Mouse (Mus musculus) cerebellum, adult 11 months (tissue): Measurements from ENCODE around the gene Cecr2.

ENCODE experiments used
- DNase-seq: peaks from one replicate; pipeline ENCODE4 v3.0.0; 2022

The Cecr2 gene

GRCm38 (mm10) chr6:120667911-120668310 is 1.7 kb downstream of the Cecr2 start:
- DNase-seq: no peak

- DNase-seq: no peak
Measured at GRCm38 (mm10) chr6:120674121-120674520, 8.0 kb downstream of the Cecr2 start.

- no peak for DNase-seq
Measured at GRCm38 (mm10) chr6:120674881-120675280, 8.7 kb downstream of the Cecr2 start.

GRCm38 (mm10) chr6:120675979-120676378 is 9.8 kb downstream of the Cecr2 start:
- DNase-seq: no peak

- DNase-seq: no peak
Measured at GRCm38 (mm10) chr6:120683351-120683750, 17.2 kb downstream of the Cecr2 start.

- DNase-seq: no peak
Measured at GRCm38 (mm10) chr6:120684750-120685149, 18.6 kb downstream of the Cecr2 start.

GRCm38 (mm10) chr6:120686872-120687650 is 20.9 kb downstream of the Cecr2 start:
- no peak for DNase-seq

GRCm38 (mm10) chr6:120700221-120700620 is 34.1 kb downstream of the Cecr2 start:
- no peak for DNase-seq

GRCm38 (mm10) chr6:120704376-120704775 is 38.2 kb downstream of the Cecr2 start:
- no peak for DNase-seq

- DNase-seq: no peak
Measured at GRCm38 (mm10) chr6:120708759-120709158, 42.6 kb downstream of the Cecr2 start.

GRCm38 (mm10) chr6:120714806-120715205 is 48.6 kb downstream of the Cecr2 start:
- no peak for DNase-seq

GRCm38 (mm10) chr6:120715227-120715626 is 49.1 kb downstream of the Cecr2 start:
- DNase-seq: no peak

GRCm38 (mm10) chr6:120715851-120716250 is 49.7 kb downstream of the Cecr2 start:
- DNase-seq: peak; percentile 8

GRCm38 (mm10) chr6:120716531-120716984 is 50.4 kb downstream of the Cecr2 start:
- DNase-seq: no peak

GRCm38 (mm10) chr6:120725986-120726385 is 59.8 kb downstream of the Cecr2 start:
- DNase-seq: no peak

- DNase-seq: no peak
Measured at GRCm38 (mm10) chr6:120736011-120736410, 69.8 kb downstream of the Cecr2 start.

- peak; percentile 16 for DNase-seq
Measured at GRCm38 (mm10) chr6:120736566-120736965, 70.4 kb downstream of the Cecr2 start.

GRCm38 (mm10) chr6:120743130-120743529 is 77.0 kb downstream of the Cecr2 start:
- DNase-seq: no peak

- no peak for DNase-seq
Measured at GRCm38 (mm10) chr6:120744266-120744665, 78.1 kb downstream of the Cecr2 start.

- no peak for DNase-seq
Measured at GRCm38 (mm10) chr6:120746416-120746815, 80.2 kb downstream of the Cecr2 start.

GRCm38 (mm10) chr6:120761151-120761550 is 95.0 kb downstream of the Cecr2 start:
- no peak for DNase-seq

- DNase-seq: no peak
Measured at GRCm38 (mm10) chr6:120769972-120770371, 103.8 kb downstream of the Cecr2 start.

- no peak for DNase-seq
Measured at GRCm38 (mm10) chr6:120771366-120771765, 105.2 kb downstream of the Cecr2 start.

GRCm38 (mm10) chr6:120772025-120772424 is 105.9 kb downstream of the Cecr2 start:
- DNase-seq: no peak

- DNase-seq: no peak
Measured at GRCm38 (mm10) chr6:120773149-120773628, 107.0 kb downstream of the Cecr2 start, which contains the start of gene Slc25a18. Gene Slc25a18, plus strand, starts transcription at chr6:120773578.
